Mouse (Mus musculus) intestine, embryonic 16.5 days (tissue): ENCODE data around the gene Vash2. TPM values are rescaled to one million over a fixed set of nuclear protein-coding genes. Genes with fewer than 3 reads are reported as not detected.

Source experiments
- ATAC-seq: fragments of 200-750 bp; cut with Nextera tagmentation; 2 replicates; pipeline ENCODE4 v1.8.0; 2017; ENCODE audit warnings: moderate TSS enrichment, moderate library complexity
- H3K27ac ChIP-seq: fragments of 300-500 bp; sonication (generic); 2 replicates; pipeline ENCODE4 v1.5.1; 2014; ENCODE audit warnings: mild to moderate bottlenecking, low read length
- H3K27me3 ChIP-seq: fragments of 300-500 bp; sonication (generic); replicated peaks from 2 replicates; pipeline ENCODE4 v1.6.1; 2014; ENCODE audit warnings: low read length, control low read depth, mixed read lengths; ENCODE audit not compliant: control insufficient read depth, insufficient read depth
- H3K36me3 ChIP-seq: fragments of 300-500 bp; sonication (generic); 2 replicates; pipeline ENCODE4 v1.6.1; 2014; ENCODE audit warnings: low read length, control low read depth; ENCODE audit not compliant: control insufficient read depth, insufficient read depth
- H3K4me1 ChIP-seq: fragments of 300-500 bp; sonication (generic); 2 replicates; pipeline ENCODE4 v1.6.1; 2014; ENCODE audit warnings: low read length, control low read depth, mixed read lengths; ENCODE audit not compliant: control insufficient read depth, insufficient read depth
- H3K4me2 ChIP-seq: fragments of 300-500 bp; sonication (generic); 2 replicates; pipeline ENCODE4 v1.6.1; 2014; ENCODE audit warnings: low read depth, low read length, control low read depth
- H3K4me3 ChIP-seq: fragments of 300-500 bp; sonication (generic); 2 replicates; pipeline ENCODE4 v1.5.1; 2014; ENCODE audit warnings: mild to moderate bottlenecking, low read length
- H3K9ac ChIP-seq: fragments of 300-500 bp; sonication (generic); 2 replicates; pipeline ENCODE4 v1.6.1; 2014; ENCODE audit warnings: low read depth, low read length
- H3K9me3 ChIP-seq: fragments of 300-500 bp; sonication (generic); 2 replicates; pipeline ENCODE4 v1.6.1; 2016; ENCODE audit warnings: low read length, control low read depth; ENCODE audit not compliant: control insufficient read depth
- WGBS: fragments of 180-500 bp; shearing (Covaris S2); extraction: QIAGEN DNeasy Blood & Tissue Kit; methylation state at CpG from one replicate; pipeline ENCODE4 v1.1.7; 2014; 5-methylcytosine and 5-hydroxymethylcytosine counted together
- polyA plus RNA-seq: library from polyadenylated mRNA; unstranded; fragments of >200 nt; fragmentation: Nextera tagmentation; extraction: Ambion mirVana; gene quantifications from 2 replicates; pipeline ENCODE4 v1.2.1, GENCODE M21; 2015

Gene Vash2
- polyA plus RNA-seq, 1 experiment from 2014 or later = 12.3 TPM

- Histone ChIP-seq H3K27ac (no peak overlapping the region), H3K4me3 (no peak overlapping the region), H3K36me3 (0 out of 2 replicates have a peak, but pooled peaks cover 2% of the 10 kb centered on the region), H3K9ac (no peak overlapping the region), H3K4me2 (no peak overlapping the region), H3K9me3 (no peaks in the 10 kb centered on the region), H3K27me3 (no peaks in the 10 kb centered on the region), H3K4me1 (no peaks in the 10 kb centered on the region)
- WGBS = 77% methylated on average over 15 of the region's 15 CpGs
- no peak for ATAC-seq
Measured at GRCm38 (mm10) chr1:190964992-190965780, 13.9 kb downstream of the Vash2 start.

GRCm38 (mm10) chr1:190962760-190963159 lies 16.3 kb downstream of the Vash2 start:
- 95% methylated on average over 3 of the region's 3 CpGs for WGBS
- no peaks in the 10 kb centered on the region for H3K27me3 ChIP-seq
- H3K4me2 ChIP-seq = no peak overlapping the region
- H3K4me1 ChIP-seq = no peaks in the 10 kb centered on the region
- no peak for ATAC-seq
- H3K4me3 ChIP-seq = no peak overlapping the region
- H3K9ac ChIP-seq = no peak overlapping the region
- H3K9me3 ChIP-seq = no peaks in the 10 kb centered on the region
- H3K27ac ChIP-seq = no peak overlapping the region
- H3K36me3 ChIP-seq = no peaks in the 10 kb centered on the region

GRCm38 (mm10) chr1:190958821-190959220 lies 20.3 kb downstream of the Vash2 start:
- Histone ChIP-seq H3K4me2 (no peak overlapping the region), H3K27me3 (no peaks in the 10 kb centered on the region), H3K4me1 (no peaks in the 10 kb centered on the region), H3K4me3 (no peak overlapping the region), H3K36me3 (no peaks in the 10 kb centered on the region), H3K27ac (no peak overlapping the region), H3K9me3 (no peaks in the 10 kb centered on the region), H3K9ac (no peak overlapping the region)
- 71% methylated on average over 5 of the region's 5 CpGs for WGBS
- ATAC-seq = no peak

GRCm38 (mm10) chr1:190953009-190953408 lies 26.1 kb downstream of the Vash2 start:
- Histone ChIP-seq H3K4me3 (no peak overlapping the region), H3K36me3 (no peaks in the 10 kb centered on the region), H3K27me3 (no peaks in the 10 kb centered on the region), H3K9me3 (no peaks in the 10 kb centered on the region), H3K4me2 (no peak overlapping the region), H3K9ac (no peak overlapping the region), H3K4me1 (no peaks in the 10 kb centered on the region), H3K27ac (no peak overlapping the region)
- WGBS = 74% methylated on average over 3 of the region's 3 CpGs
- ATAC-seq = no peak

GRCm38 (mm10) chr1:190951014-190951413 lies 28.1 kb downstream of the Vash2 start:
- Histone ChIP-seq H3K9me3 (no peaks in the 10 kb centered on the region), H3K27me3 (no peaks in the 10 kb centered on the region), H3K4me3 (no peak overlapping the region), H3K36me3 (0 out of 2 replicates have a peak, but pooled peaks cover 2% of the 10 kb centered on the region), H3K4me1 (no peaks in the 10 kb centered on the region), H3K4me2 (no peak overlapping the region), H3K9ac (no peak overlapping the region), H3K27ac (no peak overlapping the region)
- no peak for ATAC-seq
- WGBS = 81% methylated on average over 5 of the region's 5 CpGs

GRCm38 (mm10) chr1:190948846-190949245 lies 30.2 kb downstream of the Vash2 start:
- Histone ChIP-seq H3K36me3 (peaks cover 8% of the 10 kb centered on the region; the same call in 1 of the 2 replicates), H3K27ac (no peak overlapping the region), H3K4me3 (no peak overlapping the region), H3K4me2 (no peak overlapping the region), H3K9ac (no peak overlapping the region), H3K27me3 (no peaks in the 10 kb centered on the region), H3K4me1 (no peaks in the 10 kb centered on the region), H3K9me3 (no peaks in the 10 kb centered on the region)
- ATAC-seq = no peak
- WGBS = 86% methylated on average over 17 of the region's 17 CpGs

GRCm38 (mm10) chr1:190948439-190948838 lies 30.7 kb downstream of the Vash2 start:
- H3K9me3 ChIP-seq = no peaks in the 10 kb centered on the region
- ATAC-seq = no peak
- no peak overlapping the region for H3K27ac ChIP-seq
- WGBS = 87% methylated on average over 7 of the region's 7 CpGs
- H3K36me3 ChIP-seq = peaks cover 10% of the 10 kb centered on the region; the same call in 1 of the 2 replicates
- H3K9ac ChIP-seq = no peak overlapping the region
- H3K27me3 ChIP-seq = no peaks in the 10 kb centered on the region
- H3K4me2 ChIP-seq = no peak overlapping the region
- H3K4me3 ChIP-seq = no peak overlapping the region
- no peaks in the 10 kb centered on the region for H3K4me1 ChIP-seq

GRCm38 (mm10) chr1:190947986-190948385 lies 31.1 kb downstream of the Vash2 start:
- Histone ChIP-seq H3K4me2 (no peak overlapping the region), H3K4me3 (no peak overlapping the region), H3K9ac (no peak overlapping the region), H3K36me3 (peaks cover 10% of the 10 kb centered on the region; the same call in 1 of the 2 replicates), H3K27me3 (no peaks in the 10 kb centered on the region), H3K9me3 (no peaks in the 10 kb centered on the region), H3K27ac (no peak overlapping the region), H3K4me1 (no peaks in the 10 kb centered on the region)
- ATAC-seq = no peak
- 86% methylated on average over 5 of the region's 5 CpGs for WGBS

- no peak overlapping the region for H3K27ac ChIP-seq
- H3K4me1 ChIP-seq = no peaks in the 10 kb centered on the region
- H3K4me3 ChIP-seq = no peak overlapping the region
- H3K9me3 ChIP-seq = no peaks in the 10 kb centered on the region
- 50% methylated on average over 6 of the region's 6 CpGs for WGBS
- no peaks in the 10 kb centered on the region for H3K27me3 ChIP-seq
- H3K9ac ChIP-seq = no peak overlapping the region
- H3K4me2 ChIP-seq = no peak overlapping the region
- peak; percentile 80 for ATAC-seq
- peaks cover 17% of the 10 kb centered on the region for H3K36me3 ChIP-seq
Measured at GRCm38 (mm10) chr1:190944109-190944760, 34.9 kb downstream of the Vash2 start.
